Mouse (Mus musculus) lung, postnatal 0 days (tissue): ENCODE data around the gene Pcolce2.

Experiments
- CTCF ChIP-seq: IDR thresholded peaks from 2 replicates; pipeline ENCODE4 v1.5.1; 2016; ENCODE audit warnings: antibody characterized with exemption, mild to moderate bottlenecking
- EP300 ChIP-seq: IDR thresholded peaks from 2 replicates; pipeline ENCODE4 v1.6.1; 2016; ENCODE audit warnings: antibody characterized with exemption, mild to moderate bottlenecking, control low read depth

DNA sequence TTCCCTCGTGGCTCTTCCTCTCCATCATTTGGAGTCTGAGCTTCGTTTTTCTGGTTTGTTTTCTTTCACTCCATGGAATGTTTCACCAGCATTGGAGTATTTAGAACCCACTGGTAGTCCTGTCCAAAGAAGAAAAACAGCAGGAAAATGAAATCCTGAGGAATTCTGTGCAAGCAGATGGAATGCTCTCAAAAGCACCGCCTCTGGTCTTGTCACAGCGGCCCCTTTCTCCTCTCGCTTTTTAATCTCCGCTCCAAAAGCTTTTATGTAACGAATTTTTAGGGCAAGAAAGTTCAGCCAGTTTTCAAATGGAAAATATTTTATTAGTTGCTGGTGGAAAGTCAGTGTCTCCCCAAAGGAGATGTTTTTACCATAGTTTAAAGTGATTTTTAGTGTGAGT is 42.6 kb downstream of the Pcolce2 start:
- TF ChIP-seq CTCF (no peak), EP300 (no peak)
